Mouse (Mus musculus) forebrain, embryonic 11.5 days (tissue): ENCODE results near the gene Atxn1. TPM values are rescaled to one million over a fixed set of nuclear protein-coding genes. Genes with fewer than 3 reads are reported as not detected.
A peak's percentile ranks its signal among the peaks of the same experiment; 100 is the strongest.

Source experiments
- ATAC-seq: fragments of 200-750 bp; cut with Nextera tagmentation; replicated peaks from 2 replicates; pipeline ENCODE4 v1.8.0; 2017; ENCODE audit warnings: moderate TSS enrichment; ENCODE audit not compliant: low FRiP score
- DNase-seq: peaks from one replicate; pipeline ENCODE4 v3.0.0-alpha.2; 2017; ENCODE audit warnings: low spot score
- H3K27ac ChIP-seq: fragments of 300-500 bp; sonication (generic); 2 replicates; pipeline ENCODE4 v1.5.1; 2014; ENCODE audit warnings: low read depth, low read length
- H3K27me3 ChIP-seq: fragments of 300-500 bp; sonication (generic); 2 replicates; pipeline ENCODE4 v1.6.1; 2014; ENCODE audit warnings: mild to moderate bottlenecking, low read length, mixed read lengths; ENCODE audit not compliant: control insufficient read depth, insufficient read depth
- H3K36me3 ChIP-seq: fragments of 300-500 bp; sonication (generic); 2 replicates; pipeline ENCODE4 v1.6.1; 2014; ENCODE audit warnings: mild to moderate bottlenecking, low read length, moderate library complexity, mixed read lengths; ENCODE audit not compliant: control insufficient read depth, insufficient read depth
- H3K4me1 ChIP-seq: fragments of 300-500 bp; sonication (generic); replicated peaks from 2 replicates; pipeline ENCODE4 v1.6.1; 2014; ENCODE audit warnings: low read length, mixed read lengths; ENCODE audit not compliant: control insufficient read depth, insufficient read depth
- H3K4me2 ChIP-seq: fragments of 300-500 bp; sonication (generic); 2 replicates; pipeline ENCODE4 v1.6.1; 2014; ENCODE audit warnings: low read depth, mild to moderate bottlenecking, low read length, moderate library complexity, mixed read lengths; ENCODE audit not compliant: severe bottlenecking
- H3K4me3 ChIP-seq: fragments of 300-500 bp; sonication (generic); 2 replicates; pipeline ENCODE4 v1.5.1; 2014; ENCODE audit warnings: low read depth, low read length
- H3K9ac ChIP-seq: fragments of 300-500 bp; sonication (generic); 2 replicates; pipeline ENCODE4 v1.6.1; 2014; ENCODE audit warnings: low read length
- H3K9me3 ChIP-seq: fragments of 300-500 bp; sonication (generic); 2 replicates; pipeline ENCODE4 v1.6.1; 2016; ENCODE audit warnings: low read length, mixed read lengths; ENCODE audit not compliant: control insufficient read depth
- WGBS: fragments of 180-500 bp; shearing (Covaris S2); extraction: QIAGEN DNeasy Blood & Tissue Kit; methylation state at CpG from one replicate; pipeline ENCODE4 v1.1.7; 2014; 5-methylcytosine and 5-hydroxymethylcytosine counted together
- polyA plus RNA-seq: library from polyadenylated mRNA; unstranded; fragments of >200 nt; fragmentation: Nextera tagmentation; extraction: Ambion mirVana; gene quantifications from 2 replicates; pipeline ENCODE4 v1.2.1, GENCODE M21; 2014

Atxn1 gene
- polyA plus RNA-seq, 1 experiment from 2014 or later = 3.3 TPM

DNA sequence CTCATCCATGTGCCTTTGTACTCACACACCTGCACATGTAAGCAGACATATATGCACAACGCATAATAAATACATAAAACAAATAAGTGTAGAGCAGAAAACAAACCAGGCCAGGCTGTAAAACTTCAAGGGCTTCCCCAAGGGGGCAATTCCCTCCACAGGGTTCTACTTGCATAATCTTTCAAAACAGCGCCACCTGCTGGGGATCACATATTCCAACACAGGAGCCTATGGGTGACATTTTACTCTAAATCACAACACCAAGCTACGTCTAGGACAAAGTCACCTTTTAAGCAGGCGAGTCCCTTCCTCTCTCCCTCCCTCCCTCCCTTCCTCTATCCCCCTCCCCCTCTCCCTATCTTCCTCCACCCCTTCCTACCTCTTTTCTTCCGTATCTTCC lies 356.2 kb downstream of the Atxn1 start:
- ATAC-seq (no peak), DNase-seq (no peak)
- 93% methylated on average over 5 of the region's 5 CpGs for WGBS
- no peaks in the 10 kb centered on the region for H3K36me3 ChIP-seq
- H3K27ac ChIP-seq = no peak overlapping the region
- H3K4me1 ChIP-seq = no peaks in the 10 kb centered on the region; the same call in 1 of the 2 replicates
- no peak overlapping the region for H3K4me2 ChIP-seq
- H3K4me3 ChIP-seq = no peak overlapping the region
- no peaks in the 10 kb centered on the region; the same call in 1 of the 2 replicates for H3K9me3 ChIP-seq
- no peak overlapping the region for H3K9ac ChIP-seq
- H3K27me3 ChIP-seq = no peaks in the 10 kb centered on the region; the same call in 1 of the 2 replicates

GRCm38 (mm10) chr13:45607946-45608345 lies 356.9 kb downstream of the Atxn1 start:
- H3K9me3 ChIP-seq = no peaks in the 10 kb centered on the region; the same call in 1 of the 2 replicates
- H3K4me2 ChIP-seq = no peak overlapping the region
- WGBS = 78% methylated on average over 2 of the region's 2 CpGs
- no peak overlapping the region for H3K9ac ChIP-seq
- no peak for ATAC-seq
- H3K4me1 ChIP-seq = no peaks in the 10 kb centered on the region; the same call in 1 of the 2 replicates
- no peak overlapping the region for H3K27ac ChIP-seq
- no peak for DNase-seq
- H3K36me3 ChIP-seq = no peaks in the 10 kb centered on the region
- no peak overlapping the region for H3K4me3 ChIP-seq
- no peaks in the 10 kb centered on the region; the same call in 1 of the 2 replicates for H3K27me3 ChIP-seq

DNA sequence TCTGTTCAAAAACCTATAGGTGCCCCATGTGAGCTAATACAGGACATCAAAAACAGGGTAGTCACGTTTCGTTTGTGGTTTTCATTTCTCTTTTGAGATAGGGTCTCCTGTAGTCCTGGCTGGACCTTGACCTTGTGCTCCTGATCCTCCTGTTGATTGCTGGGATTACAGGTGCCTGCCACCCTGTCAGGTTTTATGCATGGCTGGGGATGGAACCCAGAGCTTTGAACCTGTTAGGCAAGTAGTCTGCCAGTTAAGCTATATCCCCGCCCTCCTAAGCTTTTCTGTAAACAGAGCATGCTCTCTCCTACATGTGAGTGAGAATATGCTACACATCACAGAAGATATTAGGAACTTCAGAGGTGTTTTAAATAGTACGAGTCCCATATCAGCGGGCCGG lies 361.2 kb downstream of the Atxn1 start:
- H3K9me3 ChIP-seq = no peaks in the 10 kb centered on the region; the same call in 1 of the 2 replicates
- no peak overlapping the region for H3K27ac ChIP-seq
- no peaks in the 10 kb centered on the region for H3K36me3 ChIP-seq
- H3K9ac ChIP-seq = no peak overlapping the region
- DNase-seq = no peak
- no peak for ATAC-seq
- no peak overlapping the region for H3K4me3 ChIP-seq
- H3K4me1 ChIP-seq = no peaks in the 10 kb centered on the region
- 90% methylated on average over 6 of the region's 6 CpGs for WGBS
- no peak overlapping the region for H3K4me2 ChIP-seq
- no peaks in the 10 kb centered on the region for H3K27me3 ChIP-seq

- no peak overlapping the region for H3K9ac ChIP-seq
- H3K27me3 ChIP-seq = no peaks in the 10 kb centered on the region
- H3K27ac ChIP-seq = peak overlapping the region; percentile 60; the same call in 1 of the 2 replicates
- H3K4me2 ChIP-seq = no peak overlapping the region
- no peak overlapping the region for H3K4me3 ChIP-seq
- H3K9me3 ChIP-seq = no peaks in the 10 kb centered on the region
- WGBS = 50% methylated on average over 6 of the region's 6 CpGs
- H3K36me3 ChIP-seq = no peaks in the 10 kb centered on the region
- H3K4me1 ChIP-seq = no peaks in the 10 kb centered on the region
- ATAC-seq (peak; percentile 39; the same call in 1 of the 2 replicates), DNase-seq (peak; percentile 57)
Measured at GRCm38 (mm10) chr13:45600443-45600842, 364.4 kb downstream of the Atxn1 start.

GRCm38 (mm10) chr13:45599831-45600230 lies 365.0 kb downstream of the Atxn1 start:
- Histone ChIP-seq H3K9me3 (no peaks in the 10 kb centered on the region), H3K27me3 (no peaks in the 10 kb centered on the region), H3K4me3 (no peak overlapping the region), H3K4me1 (no peaks in the 10 kb centered on the region), H3K27ac (no peak overlapping the region), H3K4me2 (no peak overlapping the region), H3K9ac (no peak overlapping the region), H3K36me3 (no peaks in the 10 kb centered on the region)
- WGBS = 56% methylated on average over 2 of the region's 2 CpGs
- no peak for ATAC-seq
- no peak for DNase-seq

GRCm38 (mm10) chr13:45595416-45595815 lies 369.4 kb downstream of the Atxn1 start:
- H3K27ac ChIP-seq = no peak overlapping the region
- H3K36me3 ChIP-seq = no peaks in the 10 kb centered on the region
- no peaks in the 10 kb centered on the region for H3K9me3 ChIP-seq
- DNase-seq (no peak), ATAC-seq (no peak)
- no peaks in the 10 kb centered on the region for H3K4me1 ChIP-seq
- no peak overlapping the region for H3K4me3 ChIP-seq
- no peak overlapping the region for H3K4me2 ChIP-seq
- no peak overlapping the region for H3K9ac ChIP-seq
- H3K27me3 ChIP-seq = no peaks in the 10 kb centered on the region
- 88% methylated on average over 7 of the region's 7 CpGs for WGBS

DNA sequence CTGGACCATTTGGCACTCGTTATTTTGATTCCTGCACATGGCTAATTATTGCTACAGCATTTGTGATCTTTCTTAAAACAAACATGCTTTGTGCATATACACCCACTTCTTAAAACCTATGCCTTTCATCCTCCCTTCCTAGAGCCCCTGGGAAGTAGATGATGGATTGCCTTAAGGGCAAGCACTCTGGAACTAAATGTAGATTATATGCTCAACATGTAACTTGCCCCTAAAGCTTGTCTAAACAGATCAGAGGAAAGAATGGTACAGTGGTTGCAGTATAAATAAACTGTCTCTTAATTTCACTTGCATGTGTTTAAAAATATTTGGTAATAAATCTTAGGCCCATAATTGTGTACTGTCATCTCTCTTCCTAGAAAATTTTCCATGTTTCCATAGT lies 370.9 kb downstream of the Atxn1 start:
- ATAC-seq = no peak
- 80% methylated on average over 1 of the region's 1 CpGs for WGBS

DNA sequence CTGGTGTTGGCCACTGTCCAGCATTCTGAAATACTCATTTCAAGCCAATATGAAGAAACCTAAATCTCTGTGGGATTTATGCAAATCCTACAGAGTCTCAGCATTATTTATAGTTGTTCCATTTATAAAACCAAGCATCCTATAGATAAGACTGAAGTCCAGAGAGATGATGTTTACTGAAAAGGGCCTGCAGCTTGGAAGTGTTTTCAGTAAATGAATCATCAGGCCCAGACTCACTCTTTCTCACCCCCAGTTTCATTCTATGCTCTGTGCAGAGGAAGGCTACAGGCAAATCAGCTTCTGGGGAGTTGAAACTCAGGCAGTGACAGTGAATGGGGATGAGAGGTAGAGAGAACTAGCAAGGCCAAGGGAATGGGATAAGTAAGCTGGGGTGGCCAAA lies 373.9 kb downstream of the Atxn1 start:
- ATAC-seq (no peak), DNase-seq (no peak)
- Histone ChIP-seq H3K4me1 (no peaks in the 10 kb centered on the region), H3K9me3 (no peaks in the 10 kb centered on the region), H3K36me3 (no peaks in the 10 kb centered on the region), H3K27ac (no peak overlapping the region), H3K4me3 (no peak overlapping the region), H3K4me2 (no peak overlapping the region), H3K9ac (no peak overlapping the region), H3K27me3 (no peaks in the 10 kb centered on the region)

More for the DNA sequence above, 370.9 kb downstream of the Atxn1 start:
- no peaks in the 10 kb centered on the region for H3K27me3 ChIP-seq
- no peak overlapping the region for H3K9ac ChIP-seq
- H3K36me3 ChIP-seq = no peaks in the 10 kb centered on the region
- H3K27ac ChIP-seq = no peak overlapping the region
- no peak overlapping the region for H3K4me2 ChIP-seq
- H3K4me3 ChIP-seq = no peak overlapping the region
- H3K4me1 ChIP-seq = no peaks in the 10 kb centered on the region
- no peaks in the 10 kb centered on the region for H3K9me3 ChIP-seq
- no peak for DNase-seq

- no peaks in the 10 kb centered on the region for H3K27me3 ChIP-seq
- no peak overlapping the region for H3K27ac ChIP-seq
- H3K4me1 ChIP-seq = no peaks in the 10 kb centered on the region
- DNase-seq (no peak), ATAC-seq (no peak)
- 88% methylated on average over 5 of the region's 5 CpGs for WGBS
- no peak overlapping the region for H3K4me3 ChIP-seq
- H3K9ac ChIP-seq = no peak overlapping the region
- H3K36me3 ChIP-seq = no peaks in the 10 kb centered on the region
- no peak overlapping the region for H3K4me2 ChIP-seq
- H3K9me3 ChIP-seq = no peaks in the 10 kb centered on the region
Measured at GRCm38 (mm10) chr13:45583061-45583460, 381.7 kb downstream of the Atxn1 start.
